Mouse (Mus musculus) hindbrain, postnatal 0 days (tissue): Measurements from ENCODE around the gene E130114P18Rik. TPM values are rescaled to one million over a fixed set of nuclear protein-coding genes. Genes with fewer than 3 reads are reported as not detected.
A peak's percentile ranks its signal among the peaks of the same experiment; 100 is the strongest.

Source experiments
- ATAC-seq: fragments of 200-750 bp; cut with Nextera tagmentation; 2 replicates; pipeline ENCODE4 v1.8.0; 2017; ENCODE audit warnings: mild to moderate bottlenecking, moderate TSS enrichment, moderate library complexity
- DNase-seq: peaks from one replicate; pipeline ENCODE4 v3.0.0-alpha.2; 2015; ENCODE audit warnings: low spot score
- H3K27ac ChIP-seq: fragments of 300-500 bp; sonication (generic); 2 replicates; pipeline ENCODE4 v1.5.1; 2014; ENCODE audit warnings: mild to moderate bottlenecking
- H3K27me3 ChIP-seq: fragments of 300-500 bp; sonication (generic); 2 replicates; pipeline ENCODE4 v1.6.1; 2014; ENCODE audit warnings: low read length, mixed read lengths; ENCODE audit not compliant: insufficient read depth
- H3K36me3 ChIP-seq: fragments of 300-500 bp; sonication (generic); 2 replicates; pipeline ENCODE4 v1.6.1; 2014; ENCODE audit warnings: low read length, mixed read lengths; ENCODE audit not compliant: insufficient read depth
- H3K4me1 ChIP-seq: fragments of 300-500 bp; sonication (generic); 2 replicates; pipeline ENCODE4 v1.6.1; 2014; ENCODE audit warnings: antibody characterized with exemption, low read length, mixed read lengths; ENCODE audit not compliant: insufficient read depth
- H3K4me2 ChIP-seq: fragments of 300-500 bp; sonication (generic); 2 replicates; pipeline ENCODE4 v1.6.1; 2014; ENCODE audit warnings: low read depth, mild to moderate bottlenecking, low read length, moderate library complexity, mixed read lengths
- H3K4me3 ChIP-seq: fragments of 300-500 bp; sonication (generic); 2 replicates; pipeline ENCODE4 v1.5.1; 2014; ENCODE audit warnings: low read length
- H3K9ac ChIP-seq: fragments of 300-500 bp; sonication (generic); replicated peaks from 2 replicates; pipeline ENCODE4 v1.6.1; 2014; ENCODE audit warnings: mild to moderate bottlenecking, low read length, moderate library complexity, mixed read lengths
- H3K9me3 ChIP-seq: fragments of 300-500 bp; sonication (generic); 2 replicates; pipeline ENCODE4 v1.6.1; 2016; ENCODE audit warnings: low read length, mixed read lengths
- CTCF ChIP-seq: IDR thresholded peaks from 2 replicates; pipeline ENCODE4 v1.5.1; 2016; ENCODE audit warnings: antibody characterized with exemption, control low read depth, low read depth
- WGBS: fragments of 180-500 bp; shearing (Covaris S2); extraction: QIAGEN DNeasy Blood & Tissue Kit; methylation state at CpG from one replicate; pipeline ENCODE4 v1.1.7; 2014; 5-methylcytosine and 5-hydroxymethylcytosine counted together
- polyA plus RNA-seq: library from polyadenylated mRNA; unstranded; fragments of >200 nt; fragmentation: Nextera tagmentation; extraction: Ambion mirVana; gene quantifications from 2 replicates; pipeline ENCODE4 v1.2.1, GENCODE M21; 2015
- total RNA-seq: library from RNA; depleted of rRNA; stranded (reverse); fragments of >200 nt; gene quantifications from 2 replicates; pipeline ENCODE4 v1.2.3, GENCODE M21; 2014; rRNA removed

Gene E130114P18Rik
- total and polyA plus RNA-seq, 2 experiments from 2014 or later: 22.3 to 31.6 TPM

DNA sequence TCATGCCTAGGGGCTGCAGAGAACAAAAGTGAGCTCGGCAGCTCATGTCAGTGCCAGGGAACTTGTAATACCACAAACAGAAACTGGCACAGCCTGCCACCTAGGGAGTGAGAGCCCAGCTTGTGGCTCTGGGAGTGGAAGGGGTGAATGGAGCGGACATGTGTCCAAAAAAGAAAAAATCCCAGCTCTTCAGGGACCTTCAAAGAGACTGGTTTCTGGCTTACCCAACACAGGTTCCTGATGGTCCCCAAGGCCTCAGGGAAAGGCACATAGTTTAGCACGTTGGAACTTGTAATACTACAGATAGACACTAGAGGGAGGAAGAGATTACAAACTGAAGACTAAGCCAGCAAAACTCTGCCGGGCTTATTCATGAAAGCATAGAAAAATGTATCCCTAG, 213.2 kb downstream of the E130114P18Rik start:
- Histone ChIP-seq H3K4me3 (no peak overlapping the region), H3K36me3 (no peaks in the 10 kb centered on the region), H3K4me1 (no peaks in the 10 kb centered on the region), H3K4me2 (no peak overlapping the region), H3K9ac (no peak overlapping the region), H3K27me3 (no peaks in the 10 kb centered on the region), H3K9me3 (no peaks in the 10 kb centered on the region), H3K27ac (no peak overlapping the region)
- DNase-seq: peak; percentile 69
- WGBS: 32% methylated on average over 4 of the region's 4 CpGs
- peak; percentile 56 for ATAC-seq
- TF ChIP-seq CTCF: peak; percentile 65

DNA sequence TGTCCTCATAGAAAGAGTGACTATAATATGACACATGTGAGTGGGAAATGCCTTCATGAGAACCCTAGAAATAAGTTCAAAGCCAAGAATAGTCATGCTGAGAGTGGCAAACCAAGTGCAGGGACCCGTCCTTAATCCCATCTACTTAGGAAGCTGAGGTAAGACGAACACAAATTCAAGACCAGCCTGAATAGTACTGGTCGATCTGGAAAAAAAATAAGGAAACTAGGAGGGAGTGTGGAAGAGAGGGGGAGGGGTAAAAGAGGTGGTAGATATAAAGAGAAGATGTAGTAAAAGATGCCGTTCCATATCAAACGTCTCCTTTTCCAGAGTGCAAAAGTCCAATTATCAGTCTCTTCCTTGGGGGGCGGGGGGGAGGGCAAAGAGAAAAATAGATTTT, 213.7 kb downstream of the E130114P18Rik start:
- H3K9me3 ChIP-seq: no peaks in the 10 kb centered on the region
- no peak overlapping the region for H3K4me3 ChIP-seq
- no peak for TF ChIP-seq CTCF
- ATAC-seq (no peak), DNase-seq (no peak)
- no peaks in the 10 kb centered on the region for H3K4me1 ChIP-seq
- no peak overlapping the region for H3K4me2 ChIP-seq
- 83% methylated on average over 6 of the region's 6 CpGs for WGBS
- no peak overlapping the region for H3K27ac ChIP-seq
- no peak overlapping the region for H3K9ac ChIP-seq
- no peaks in the 10 kb centered on the region for H3K36me3 ChIP-seq
- no peaks in the 10 kb centered on the region for H3K27me3 ChIP-seq

DNA sequence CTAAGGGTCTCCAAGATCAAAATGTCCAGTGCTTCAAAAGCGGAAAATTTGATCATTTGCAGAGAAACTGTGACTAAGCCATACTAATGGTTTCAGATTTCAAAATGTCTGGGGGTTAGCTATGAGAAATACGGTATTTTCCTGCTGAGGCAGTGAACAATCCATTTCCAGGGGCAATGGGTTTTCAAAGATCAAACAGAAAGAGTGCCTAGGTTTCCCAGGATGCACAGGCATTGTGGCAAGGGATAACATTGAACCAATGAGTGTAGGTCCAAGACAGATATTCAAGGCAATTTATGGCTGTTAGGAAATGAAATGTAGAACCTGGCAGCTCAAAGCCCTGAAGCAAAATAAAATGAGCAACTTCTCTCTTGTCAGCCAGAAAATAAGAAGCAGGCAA, 220.3 kb downstream of the E130114P18Rik start:
- ATAC-seq: no peak
- 70% methylated on average over 2 of the region's 2 CpGs for WGBS
- Histone ChIP-seq H3K4me2 (no peak overlapping the region), H3K4me1 (no peaks in the 10 kb centered on the region), H3K9ac (no peak overlapping the region), H3K36me3 (no peaks in the 10 kb centered on the region), H3K27ac (no peak overlapping the region), H3K9me3 (no peaks in the 10 kb centered on the region), H3K27me3 (no peaks in the 10 kb centered on the region), H3K4me3 (no peak overlapping the region)
- TF ChIP-seq CTCF: no peak
- no peak for DNase-seq

DNA sequence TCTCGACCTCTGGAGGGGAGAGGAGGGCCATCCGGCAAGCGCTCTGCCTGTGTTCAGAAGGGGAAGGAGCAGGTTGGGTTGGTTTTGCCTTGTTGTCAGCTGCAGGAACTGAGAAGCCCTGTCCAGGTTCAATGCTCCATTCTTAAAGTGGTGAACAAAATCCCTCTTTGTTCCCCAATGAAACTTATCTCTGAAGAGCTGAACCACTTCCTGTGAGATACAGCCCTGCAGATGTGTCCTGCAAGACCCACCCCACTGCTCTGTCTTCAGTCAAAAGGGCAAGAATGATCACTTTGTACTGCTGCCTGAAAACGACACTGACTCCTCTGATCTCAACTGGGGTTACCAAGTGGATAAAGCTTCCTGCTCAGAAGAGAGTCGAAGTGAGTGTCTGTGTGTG, 233.9 kb downstream of the E130114P18Rik start:
- DNase-seq (no peak), ATAC-seq (no peak)
- Histone ChIP-seq H3K27ac (no peak overlapping the region), H3K36me3 (no peaks in the 10 kb centered on the region), H3K4me1 (no peaks in the 10 kb centered on the region), H3K9ac (no peak overlapping the region), H3K27me3 (no peaks in the 10 kb centered on the region), H3K9me3 (peaks cover 3% of the 10 kb centered on the region; the same call in 1 of the 2 replicates), H3K4me3 (no peak overlapping the region), H3K4me2 (no peak overlapping the region)
- WGBS: 60% methylated on average over 5 of the region's 5 CpGs
- TF ChIP-seq CTCF: no peak

DNA sequence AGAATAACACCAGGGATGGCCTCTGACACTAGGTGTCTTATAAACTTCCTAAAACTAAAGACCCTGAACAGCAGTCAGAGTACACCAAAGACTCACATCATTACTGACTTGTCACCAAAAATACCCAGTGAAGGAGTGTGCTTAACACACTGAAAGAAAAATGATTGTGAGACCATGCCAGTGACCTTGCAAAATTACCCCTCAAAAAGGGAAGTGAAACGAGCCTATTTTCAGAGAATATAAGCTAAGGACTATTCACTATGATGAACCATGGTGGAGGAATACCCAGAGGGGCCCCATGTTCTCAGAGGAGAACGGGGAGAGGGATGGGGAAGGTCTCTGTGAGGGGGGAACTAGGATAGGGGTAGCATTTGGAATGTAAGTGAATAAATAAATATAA, 245.8 kb downstream of the E130114P18Rik start:
- ATAC-seq: no peak
- H3K4me2 ChIP-seq: no peak overlapping the region
- 65% methylated on average over 2 of the region's 2 CpGs for WGBS
- H3K27ac ChIP-seq: no peak overlapping the region
- no peaks in the 10 kb centered on the region for H3K27me3 ChIP-seq
- H3K36me3 ChIP-seq: no peaks in the 10 kb centered on the region
- DNase-seq: no peak
- no peak for TF ChIP-seq CTCF
- no peak overlapping the region for H3K4me3 ChIP-seq
- no peaks in the 10 kb centered on the region for H3K4me1 ChIP-seq
- H3K9me3 ChIP-seq: no peaks in the 10 kb centered on the region
- no peak overlapping the region for H3K9ac ChIP-seq

DNA sequence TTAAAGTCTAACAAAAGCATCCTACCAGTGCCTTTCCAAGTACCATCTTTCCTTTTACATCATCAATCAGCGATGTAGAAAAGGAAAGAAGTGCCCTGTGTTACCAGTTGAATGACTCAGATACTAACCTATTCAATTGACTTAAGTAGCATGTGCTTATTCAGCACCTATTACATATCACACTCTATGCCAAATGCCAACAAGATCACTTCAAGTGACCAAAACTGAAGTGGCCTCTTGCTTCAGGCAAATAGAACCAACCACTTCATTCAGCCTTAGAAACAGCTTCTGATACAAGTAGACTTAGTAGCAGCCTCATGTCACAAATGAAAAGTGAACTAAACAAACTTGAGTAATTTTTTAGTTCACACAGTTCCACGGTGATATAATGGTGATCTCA, 249.4 kb downstream of the E130114P18Rik start:
- Histone ChIP-seq H3K4me2 (no peak overlapping the region), H3K9ac (no peak overlapping the region), H3K36me3 (no peaks in the 10 kb centered on the region), H3K9me3 (no peaks in the 10 kb centered on the region), H3K4me3 (no peak overlapping the region), H3K27ac (no peak overlapping the region), H3K27me3 (no peaks in the 10 kb centered on the region), H3K4me1 (no peaks in the 10 kb centered on the region)
- 89% methylated on average over 2 of the region's 2 CpGs for WGBS
- no peak for DNase-seq
- no peak for ATAC-seq
- no peak for TF ChIP-seq CTCF

Other genes with a start within 250 kb of the E130114P18Rik start
- gene Nfia, start 5.3 kb downstream of the E130114P18Rik start, total RNA-seq: 73.5 and 97.2 TPM in 2 replicates
- 71.0 and 76.8 TPM in 2 replicates for gene Nfia, start 5.3 kb downstream of the E130114P18Rik start, polyA plus RNA-seq